Mouse (Mus musculus) embryonic facial prominence, embryonic 10.5 days (tissue): ENCODE measurements around the gene Jade2. TPM values are rescaled to one million over a fixed set of nuclear protein-coding genes. Genes with fewer than 3 reads are reported as not detected.

Source experiments
- DNase-seq: peaks from one replicate; pipeline ENCODE4 v3.0.0-alpha.2; 2017; ENCODE audit warnings: low spot score
- H3K27ac ChIP-seq: fragments of 300-500 bp; sonication (generic); replicated peaks from 2 replicates; pipeline ENCODE4 v1.5.1; 2016; ENCODE audit warnings: mild to moderate bottlenecking
- H3K27me3 ChIP-seq: fragments of 300-500 bp; sonication (generic); replicated peaks from 2 replicates; pipeline ENCODE4 v1.6.1; 2016; ENCODE audit warnings: low read depth, mild to moderate bottlenecking; ENCODE audit not compliant: poor library complexity, severe bottlenecking
- H3K36me3 ChIP-seq: fragments of 300-500 bp; sonication (generic); replicated peaks from 2 replicates; pipeline ENCODE4 v1.6.1; 2016; ENCODE audit warnings: mild to moderate bottlenecking, moderate library complexity
- H3K4me1 ChIP-seq: fragments of 300-500 bp; sonication (generic); 2 replicates; pipeline ENCODE4 v1.6.1; 2016
- H3K4me3 ChIP-seq: fragments of 300-500 bp; sonication (generic); 2 replicates; pipeline ENCODE4 v1.5.1; 2016; ENCODE audit warnings: mild to moderate bottlenecking, moderate library complexity
- H3K9me3 ChIP-seq: fragments of 300-500 bp; sonication (generic); 2 replicates; pipeline ENCODE4 v1.6.1; 2016; ENCODE audit warnings: mild to moderate bottlenecking
- WGBS: fragments of 180-500 bp; shearing (Covaris S2); methylation state at CpG from one replicate; pipeline ENCODE4 v1.1.7; 2016; 5-methylcytosine and 5-hydroxymethylcytosine counted together
- polyA plus RNA-seq: library from polyadenylated mRNA; unstranded; fragments of >200 nt; fragmentation: Nextera tagmentation; extraction: Ambion mirVana; gene quantifications from 2 replicates; pipeline ENCODE4 v1.2.1, GENCODE M21; 2016

Jade2 gene
- polyA plus RNA-seq, 1 experiment from 2014 or later = 0.80 TPM

GRCm38 (mm10) chr11:51839973-51840372 is 17.5 kb downstream of the Jade2 start:
- Histone ChIP-seq H3K9me3 (no peaks in the 10 kb centered on the region), H3K4me3 (no peak overlapping the region), H3K27me3 (no peaks in the 10 kb centered on the region), H3K4me1 (peaks cover 9% of the 10 kb centered on the region), H3K27ac (no peak overlapping the region), H3K36me3 (no peaks in the 10 kb centered on the region)
- DNase-seq = no peak
- WGBS = 80% methylated on average over 11 of the region's 11 CpGs

DNA sequence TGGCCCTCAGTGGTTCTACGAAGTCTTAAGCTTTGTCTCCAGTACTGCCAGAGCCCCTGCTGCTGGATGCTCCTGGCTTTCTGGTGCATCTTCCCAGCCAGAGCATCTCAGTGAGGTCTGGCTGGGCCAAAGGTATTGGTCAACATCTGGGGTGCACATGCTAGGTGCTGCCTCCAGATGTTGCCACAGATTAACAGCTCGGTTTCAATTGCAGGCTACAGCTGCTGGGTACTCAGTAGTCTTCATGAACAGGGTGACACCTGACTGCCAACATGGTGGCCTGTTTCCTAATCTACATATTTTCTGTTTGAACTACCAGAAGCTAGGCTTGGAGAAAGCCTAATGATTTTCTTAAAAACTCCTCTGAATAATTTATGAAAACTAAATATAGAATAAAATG is 18.3 kb downstream of the Jade2 start:
- H3K27me3 ChIP-seq = no peaks in the 10 kb centered on the region
- no peaks in the 10 kb centered on the region for H3K36me3 ChIP-seq
- 70% methylated on average over 2 of the region's 2 CpGs for WGBS
- H3K4me1 ChIP-seq = peaks cover 7% of the 10 kb centered on the region
- no peak overlapping the region for H3K27ac ChIP-seq
- H3K9me3 ChIP-seq = no peaks in the 10 kb centered on the region
- H3K4me3 ChIP-seq = no peak overlapping the region
- DNase-seq = no peak

DNA sequence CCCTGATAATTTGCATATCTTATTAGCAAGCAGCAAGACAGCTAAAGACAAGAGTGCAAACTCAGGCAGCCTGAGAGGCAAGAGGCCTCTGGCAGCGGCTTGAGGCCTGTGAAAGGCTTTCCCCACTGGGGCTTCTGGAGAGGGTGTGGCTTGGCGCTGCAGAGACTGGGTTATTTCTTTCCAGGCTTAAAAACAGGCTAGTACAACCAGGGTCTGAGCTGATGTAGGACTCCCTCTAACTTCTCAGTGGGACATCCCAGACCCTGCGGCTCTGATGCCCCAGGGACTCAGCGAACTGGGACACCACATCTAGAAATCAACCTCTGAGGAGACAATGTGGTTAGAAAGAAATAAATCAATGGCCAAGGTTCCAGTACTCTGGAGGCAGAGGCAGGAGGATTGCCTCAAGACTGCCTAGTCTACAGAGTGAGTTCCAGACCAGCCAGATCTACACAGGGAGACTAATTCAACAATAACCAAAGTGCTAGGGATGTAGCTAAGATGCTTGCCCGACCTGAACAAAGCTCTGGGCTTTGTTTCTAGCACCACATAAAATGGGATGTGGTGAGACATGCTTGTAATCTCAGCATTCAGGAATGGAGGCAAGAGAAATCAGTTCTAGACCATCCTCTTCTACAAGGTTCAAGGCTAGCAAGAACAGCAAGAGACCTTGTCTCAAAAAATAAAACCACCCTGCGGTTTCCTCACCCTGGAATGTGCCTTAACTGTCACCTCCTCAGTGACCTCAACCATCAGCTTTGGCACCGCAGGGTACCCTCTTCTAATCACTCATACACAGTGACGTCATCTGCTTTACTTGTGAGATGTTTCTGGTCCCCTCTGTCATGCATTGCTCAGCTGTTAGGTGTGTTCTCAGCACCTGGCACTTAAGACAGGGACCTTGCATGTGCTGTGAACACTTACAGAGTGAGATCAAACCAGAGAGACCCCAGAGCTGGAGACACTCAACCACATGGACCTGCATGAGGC is 20.0 kb downstream of the Jade2 start:
- peaks cover 13% of the 10 kb centered on the region for H3K4me1 ChIP-seq
- no peaks in the 10 kb centered on the region for H3K9me3 ChIP-seq
- DNase-seq = no peak
- no peaks in the 10 kb centered on the region for H3K36me3 ChIP-seq
- H3K27ac ChIP-seq = no peak overlapping the region
- no peaks in the 10 kb centered on the region for H3K27me3 ChIP-seq
- H3K4me3 ChIP-seq = no peak overlapping the region
- 79% methylated on average over 8 of the region's 8 CpGs for WGBS

DNA sequence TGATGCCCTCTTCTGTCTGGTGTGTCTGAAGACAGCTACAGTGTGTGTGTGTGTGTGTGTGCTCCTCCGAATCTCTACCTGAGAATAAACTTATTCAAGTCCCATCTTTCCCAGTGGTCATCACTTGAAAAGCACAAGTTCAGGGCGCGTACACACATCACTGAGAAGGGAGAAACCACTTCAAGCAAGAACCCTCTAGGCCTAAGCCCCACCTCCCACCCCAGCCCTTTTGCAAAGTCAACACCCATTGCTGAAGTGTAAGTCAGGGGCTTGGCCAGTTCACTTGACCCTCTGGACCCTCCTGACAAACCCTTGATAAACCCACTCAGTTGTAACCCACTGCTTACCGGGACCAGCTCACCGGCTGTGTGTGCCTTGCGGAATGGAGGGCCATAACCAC is 20.9 kb downstream of the Jade2 start:
- H3K4me3 ChIP-seq = no peak overlapping the region
- no peak overlapping the region for H3K27ac ChIP-seq
- no peaks in the 10 kb centered on the region for H3K9me3 ChIP-seq
- no peak for DNase-seq
- peaks cover 15% of the 10 kb centered on the region for H3K4me1 ChIP-seq
- no peaks in the 10 kb centered on the region for H3K27me3 ChIP-seq
- 92% methylated on average over 6 of the region's 6 CpGs for WGBS
- no peaks in the 10 kb centered on the region for H3K36me3 ChIP-seq

- peaks cover 8% of the 10 kb centered on the region for H3K4me1 ChIP-seq
- H3K9me3 ChIP-seq = no peaks in the 10 kb centered on the region
- H3K27me3 ChIP-seq = no peaks in the 10 kb centered on the region
- WGBS = 94% methylated on average over 12 of the region's 12 CpGs
- no peaks in the 10 kb centered on the region for H3K36me3 ChIP-seq
- no peak overlapping the region for H3K4me3 ChIP-seq
- H3K27ac ChIP-seq = no peak overlapping the region
- no peak for DNase-seq
Measured at GRCm38 (mm10) chr11:51835598-51835997, 21.9 kb downstream of the Jade2 start.

DNA sequence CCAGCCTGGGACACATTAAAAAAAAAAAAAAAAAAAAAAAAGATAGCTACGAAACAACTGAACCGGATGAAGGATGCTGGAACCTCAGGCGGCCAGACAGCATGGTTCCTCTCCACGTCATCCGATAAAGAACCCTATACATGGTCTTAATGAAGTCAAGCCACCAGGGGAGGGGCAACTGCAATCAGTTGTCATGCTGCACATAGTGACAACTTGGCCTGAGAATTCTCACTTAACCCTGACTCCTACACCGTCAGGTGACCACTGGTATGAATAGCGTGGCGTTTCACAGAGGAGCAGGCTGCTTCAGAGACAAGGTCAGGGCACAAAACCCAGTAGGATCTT is 23.4 kb downstream of the Jade2 start:
- H3K4me3 ChIP-seq = no peak overlapping the region
- H3K27me3 ChIP-seq = no peaks in the 10 kb centered on the region
- WGBS = 95% methylated on average over 8 of the region's 8 CpGs
- H3K27ac ChIP-seq = no peak overlapping the region
- H3K36me3 ChIP-seq = no peaks in the 10 kb centered on the region
- no peaks in the 10 kb centered on the region for H3K9me3 ChIP-seq
- peaks cover 8% of the 10 kb centered on the region for H3K4me1 ChIP-seq
- DNase-seq = no peak

DNA sequence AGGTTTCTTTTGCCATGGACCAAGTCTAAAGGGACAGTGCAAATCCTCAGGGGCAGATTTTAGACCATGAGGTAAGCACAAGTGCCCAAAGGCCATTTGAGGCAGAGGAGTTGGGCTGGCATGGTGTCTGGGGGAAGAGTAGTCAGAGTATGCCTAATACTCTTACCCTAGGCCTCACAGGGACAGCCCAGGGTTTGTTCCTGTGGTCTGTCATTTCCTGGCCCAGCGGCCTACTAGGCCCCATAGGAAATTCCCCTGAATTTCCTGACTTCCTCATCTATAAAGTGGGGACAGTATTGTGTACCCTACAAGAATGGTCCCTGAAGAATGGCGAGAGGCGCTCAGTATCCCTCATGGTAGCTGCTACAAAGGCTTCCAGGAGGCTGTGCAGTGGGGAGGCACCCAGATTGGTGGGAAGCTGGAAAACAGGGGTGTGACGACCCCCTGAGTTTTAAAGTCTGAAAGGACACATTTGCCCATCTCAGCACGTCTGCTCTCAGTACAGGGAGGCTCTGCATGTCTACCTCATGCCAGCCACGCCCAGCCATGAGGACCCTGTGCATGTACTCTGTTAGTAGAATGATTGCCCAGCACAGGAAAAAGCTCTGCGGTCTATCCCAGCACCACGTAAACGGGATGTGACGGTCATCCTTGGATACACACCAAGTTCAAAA is 23.9 kb downstream of the Jade2 start:
- no peak overlapping the region for H3K27ac ChIP-seq

GRCm38 (mm10) chr11:51832992-51833391 is 24.5 kb downstream of the Jade2 start:
- Histone ChIP-seq H3K27ac (no peak overlapping the region), H3K4me1 (peaks cover 8% of the 10 kb centered on the region), H3K27me3 (no peaks in the 10 kb centered on the region), H3K36me3 (no peaks in the 10 kb centered on the region), H3K4me3 (no peak overlapping the region), H3K9me3 (no peaks in the 10 kb centered on the region)
- DNase-seq = no peak
- 78% methylated on average over 5 of the region's 5 CpGs for WGBS

More for the DNA sequence above, 23.9 kb downstream of the Jade2 start:
- Histone ChIP-seq H3K27me3 (no peaks in the 10 kb centered on the region), H3K36me3 (no peaks in the 10 kb centered on the region), H3K4me3 (no peak overlapping the region), H3K4me1 (peaks cover 8% of the 10 kb centered on the region), H3K9me3 (no peaks in the 10 kb centered on the region)
- 86% methylated on average over 10 of the region's 10 CpGs for WGBS
- DNase-seq = no peak

- H3K27ac ChIP-seq = peak overlapping the region; percentile 57
- H3K36me3 ChIP-seq = no peaks in the 10 kb centered on the region
- H3K27me3 ChIP-seq = no peaks in the 10 kb centered on the region
- WGBS = 69% methylated on average over 4 of the region's 4 CpGs
- H3K9me3 ChIP-seq = no peaks in the 10 kb centered on the region
- no peak for DNase-seq
- H3K4me3 ChIP-seq = no peak overlapping the region
- H3K4me1 ChIP-seq = peaks cover 8% of the 10 kb centered on the region
Measured at GRCm38 (mm10) chr11:51831962-51832909, 25.2 kb downstream of the Jade2 start.

DNA sequence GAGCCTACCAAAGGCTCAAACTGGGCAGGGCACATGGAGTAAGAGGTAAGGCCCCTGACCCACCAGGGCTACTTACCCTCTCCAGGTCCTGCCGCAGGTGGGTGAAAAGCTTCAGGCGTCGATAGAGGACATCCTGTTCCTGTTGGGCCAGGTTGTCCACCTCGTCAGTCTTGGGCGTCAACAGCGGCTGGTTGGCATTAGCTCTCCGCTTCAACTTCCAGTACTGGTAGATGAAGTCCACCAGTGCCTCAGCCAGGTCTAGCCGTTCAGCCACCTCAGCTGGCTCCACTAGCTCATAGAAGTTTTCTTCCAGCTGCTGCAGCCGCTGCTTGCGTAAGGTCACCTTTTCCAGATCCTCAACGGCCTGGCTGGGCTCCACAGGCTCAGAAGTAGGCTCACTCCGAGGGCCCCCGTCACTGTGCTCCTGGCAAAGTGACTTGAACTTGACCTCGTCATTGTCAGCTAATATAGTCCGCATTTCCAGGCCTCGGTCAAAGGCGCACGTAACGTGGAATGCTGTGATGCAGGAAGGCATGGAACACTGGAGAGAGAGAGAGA is 32.5 kb downstream of the Jade2 start:
- Histone ChIP-seq H3K27ac (no peak overlapping the region), H3K4me1 (peaks cover 10% of the 10 kb centered on the region; the same call in 1 of the 2 replicates), H3K4me3 (no peak overlapping the region), H3K9me3 (no peaks in the 10 kb centered on the region), H3K36me3 (peaks cover 15% of the 10 kb centered on the region; the same call in 1 of the 2 replicates), H3K27me3 (no peaks in the 10 kb centered on the region)
- DNase-seq = no peak
- WGBS = 92% methylated on average over 19 of the region's 19 CpGs

- H3K36me3 ChIP-seq = peaks cover 15% of the 10 kb centered on the region; the same call in 1 of the 2 replicates
- no peak for DNase-seq
- 88% methylated on average over 3 of the region's 3 CpGs for WGBS
- H3K4me1 ChIP-seq = peaks cover 10% of the 10 kb centered on the region; the same call in 1 of the 2 replicates
- H3K4me3 ChIP-seq = no peak overlapping the region
- H3K27ac ChIP-seq = no peak overlapping the region
- no peaks in the 10 kb centered on the region for H3K27me3 ChIP-seq
- H3K9me3 ChIP-seq = no peaks in the 10 kb centered on the region
Measured at GRCm38 (mm10) chr11:51823963-51824753, 33.3 kb downstream of the Jade2 start.
